Mouse (Mus musculus) thymus, adult 2 months (tissue): ENCODE results near the gene Nid1.

Experiments
- CTCF ChIP-seq: fragments of 200-500 bp; IDR thresholded peaks from 2 replicates; pipeline ENCODE4 v1.5.1; 2012; ENCODE audit warnings: mild to moderate bottlenecking, control low read depth, low read length, moderate library complexity, borderline replicate concordance; ENCODE audit not compliant: control insufficient read depth, poor library complexity, insufficient read depth; ENCODE audit errors: extremely low read depth
- POLR2A ChIP-seq: fragments of 200-500 bp; IDR thresholded peaks from 2 replicates; pipeline ENCODE4 v1.6.1; 2012; ENCODE audit warnings: mild to moderate bottlenecking, low read length, control low read depth, moderate library complexity; ENCODE audit not compliant: control insufficient read depth, poor library complexity, insufficient read depth; ENCODE audit errors: extremely low read depth

DNA sequence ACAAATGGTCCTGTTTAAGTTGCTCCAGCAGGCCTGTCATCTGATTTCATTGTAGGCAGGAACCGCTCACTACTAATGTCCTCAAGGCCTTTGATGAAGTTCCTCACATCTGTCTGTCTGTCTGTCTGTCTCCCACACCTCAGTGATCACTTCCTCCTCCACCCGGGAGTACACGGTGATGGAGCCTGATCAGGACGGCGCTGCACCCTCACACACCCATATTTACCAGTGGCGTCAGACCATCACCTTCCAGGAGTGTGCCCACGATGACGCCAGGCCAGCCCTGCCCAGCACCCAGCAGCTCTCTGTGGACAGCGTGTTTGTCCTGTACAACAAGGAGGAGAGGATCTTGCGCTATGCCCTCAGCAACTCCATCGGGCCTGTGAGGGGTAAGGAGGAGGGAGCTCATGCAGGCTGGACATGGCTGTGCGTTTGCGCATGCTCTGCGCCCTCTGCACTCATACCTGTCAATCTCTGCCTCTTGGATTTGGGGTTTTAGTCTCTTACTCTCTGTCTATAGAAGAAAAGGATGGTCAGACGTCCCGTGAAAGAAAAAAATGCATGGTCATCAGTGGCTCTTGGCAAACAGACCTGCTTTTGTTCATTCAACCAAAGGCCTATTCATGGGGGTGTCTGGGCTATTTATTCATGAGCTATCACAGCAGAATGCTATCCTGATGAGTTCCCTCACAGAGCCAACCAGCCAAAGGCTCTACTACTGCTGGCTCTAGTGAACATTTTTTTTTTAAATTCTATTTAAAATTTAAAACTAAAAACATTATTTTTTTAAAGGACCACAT lies 44.7 kb downstream of the Nid1 start:
- no peak for TF ChIP-seq CTCF
- TF ChIP-seq POLR2A, result no peak
